Comparison of ENCODE assay signal across 20 mouse cellular contexts in the genomic region with DNA sequence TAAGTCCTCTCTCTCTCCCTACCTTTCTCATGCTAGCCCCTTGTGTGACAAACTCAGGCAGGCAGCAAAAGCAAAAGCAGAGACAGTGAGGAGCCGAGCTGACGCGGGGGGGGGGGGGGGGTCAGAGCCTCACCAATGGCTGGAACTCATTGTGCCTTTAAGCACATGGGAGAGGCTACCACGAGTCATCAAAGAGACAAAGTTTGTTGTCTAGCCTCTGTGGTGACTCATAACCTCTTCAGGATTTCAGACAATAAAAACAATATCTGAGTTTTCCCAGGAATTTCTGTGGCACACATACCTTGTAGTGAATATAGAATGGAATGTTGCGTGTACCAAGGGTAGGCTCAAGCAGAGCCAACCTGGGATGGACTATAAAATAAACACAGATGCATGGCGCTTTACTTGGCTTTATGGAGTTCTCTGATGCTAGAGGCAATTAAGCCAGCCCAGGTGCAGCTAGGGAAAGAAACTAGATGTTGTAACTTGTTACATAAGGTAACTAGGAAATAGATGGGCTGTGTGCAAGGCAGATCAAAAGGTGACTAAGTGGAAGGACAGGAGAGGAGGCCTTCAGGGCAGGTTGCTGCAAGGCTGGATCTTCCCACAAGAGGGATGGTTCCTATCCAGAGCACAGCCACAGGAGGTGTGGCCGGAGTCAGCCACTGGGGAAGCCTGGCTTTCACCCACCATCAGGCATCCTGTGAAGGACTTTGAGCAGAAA. TPM values are rescaled to one million over a fixed set of nuclear protein-coding genes. Genes with fewer than 3 reads are reported as not detected.
DNase-seq lines count a peak whose midpoint lies in the region; ATAC-seq and TF ChIP-seq lines count a peak whose summit lies in the region.
"Had no signal": no experiment of that assay in that cellular context is flagged by ENCODE, and none has a peak within 500 bp of the region (broad histone marks: within the 10 kb centered on the region; RNA-seq: fewer than 3 reads in every experiment).

No protein-coding gene starts in this region.

- H3K9ac ChIP-seq in liver, embryonic 12.5 days = peak overlapping the region; percentile 51
- H3K9ac ChIP-seq: forebrain, embryonic 15.5 days; hindbrain, embryonic 13.5 days; lung, embryonic 14.5 days; neural tube, embryonic 13.5 days had no signal

- no peaks in the 10 kb centered on the region for H3K27me3 ChIP-seq in Patski
- no peaks in the 10 kb centered on the region; the same call in none of the 2 replicates for H3K27me3 ChIP-seq in liver, embryonic 12.5 days (replicated peaks)
- H3K27me3 ChIP-seq: forebrain, embryonic 15.5 days; neural tube, embryonic 13.5 days had no signal

- in situ Hi-C loops in Patski (cut with MboI; ENCODE audit: low pct_unique_long_range_greater_than_20kb) = no loop called here

- TF ChIP-seq CTCF in Patski (IDR thresholded peaks at IDR 0.05) = no peak
- no peak for TF ChIP-seq CTCF in left cerebral cortex, adult 2 months (IDR thresholded peaks at IDR 0.05)

- intact Hi-C loops in heart, postnatal 10 days (cut with DNase I) = no loop called here
- intact Hi-C loops in left cerebral cortex, adult 2 months (cut with DNase I) = no loop called here
- intact Hi-C loops in heart, postnatal 36 days (cut with DNase I) = no loop called here

- peaks cover 97% of the 10 kb centered on the region for H3K4me1 ChIP-seq in liver, embryonic 12.5 days
- H3K4me1 ChIP-seq: forebrain, embryonic 15.5 days had no signal

- peak; percentile 26 for ATAC-seq in Patski
- no peak for ATAC-seq in liver, embryonic 12.5 days
- ATAC-seq: CD4-positive, CD25-positive, alpha-beta regulatory T cell, adult 4 months; forebrain, embryonic 15.5 days; midbrain, embryonic 16.5 days had no signal

- POLR2A ChIA-PET in Patski (lab: Charles Lee) = interaction anchor here (0.6 to 0.7 kb wide), 2 partner anchors 39 to 59 kb away, joined by 5 read pairs; no protein-coding TSS in a partner anchor

- no peaks in the 10 kb centered on the region for H3K9me3 ChIP-seq in liver, embryonic 12.5 days (replicated peaks)
- H3K9me3 ChIP-seq: forebrain, embryonic 15.5 days; hindbrain, embryonic 13.5 days; neural tube, embryonic 13.5 days had no signal

- CTCF ChIA-PET in Patski (lab: Charles Lee) = no interaction called here

- peak overlapping the region; percentile 97 for H3K27ac ChIP-seq in liver, embryonic 12.5 days
- H3K27ac ChIP-seq in left cerebral cortex, adult 2 months = no peak overlapping the region
- H3K27ac ChIP-seq: forebrain, embryonic 15.5 days; hindbrain, embryonic 13.5 days; neural tube, embryonic 13.5 days had no signal

- peak overlapping the region; percentile 64 for H3K4me2 ChIP-seq in liver, embryonic 12.5 days
- H3K4me2 ChIP-seq: forebrain, embryonic 15.5 days; hindbrain, embryonic 13.5 days; lung, embryonic 14.5 days; neural tube, embryonic 13.5 days had no signal

- WGBS in liver, embryonic 12.5 days (ENCODE audit: insufficient replicate concordance) = 74% methylated on average over 6 of the region's 7 CpGs

- H3K36me3 ChIP-seq in liver, embryonic 12.5 days = peaks cover 65% of the 10 kb centered on the region
- H3K36me3 ChIP-seq: forebrain, embryonic 15.5 days had no signal

- no peak overlapping the region for H3K4me3 ChIP-seq in liver, embryonic 12.5 days
- H3K4me3 ChIP-seq in left cerebral cortex, adult 2 months = no peak overlapping the region
- H3K4me3 ChIP-seq: forebrain, embryonic 15.5 days; hindbrain, embryonic 13.5 days; neural tube, embryonic 13.5 days had no signal

- DNase-seq in 3134 (ENCODE audit: extremely low read depth, insufficient read length, low spot score) (peak; percentile 41), Patski (ENCODE audit: low read depth, low spot score) (no peak)
- peak; percentile 40 for DNase-seq in gonadal fat pad, adult 2 months (ENCODE audit: low read depth)
- DNase-seq in heart, postnatal 10 days = no peak
- DNase-seq in left cerebral cortex, adult 2 months (ENCODE audit: extremely low spot score in 1 of 2, low spot score in 2 of 2) = no peak
- DNase-seq in right cerebral cortex, postnatal 14 days = no peak
- no peak for DNase-seq in heart, postnatal 36 days
- DNase-seq: cerebellum, adult 18-20 months; gastrocnemius, postnatal 36 days; kidney, adult 18-20 months; kidney, postnatal 4 days; lung, embryonic 14.5 days; retina, postnatal 1 day; thymus, adult 18-20 months had no signal

RNA-seq across cellular contexts. Expression of a gene that starts 12.9 kb away (rescaled TPM):
- 21.6 TPM for polyA plus RNA-seq in Patski (2021)
- 34.0 and 36.1 TPM in 2 replicates for polyA plus RNA-seq in gonadal fat pad, adult 2 months (2012; rRNA removed)
- 7.0 and 7.6 TPM in 2 replicates for polyA plus RNA-seq in liver, embryonic 12.5 days (2016; fragmentation: Nextera tagmentation; extraction: Ambion mirVana)
- 10 to 100 TPM; 13.6 to 15.9 TPM for total RNA-seq in heart, postnatal 10 days (2021)
- total RNA-seq in left cerebral cortex, adult 2 months (2021) = 10 to 100 TPM; 16.2 to 16.6 TPM
- 10 to 100 TPM; 19.1 to 25.7 TPM for total RNA-seq in heart, postnatal 36 days (2021)

Comparison
In these comparisons a context has a peak if more than half of its experiments do, and no peak if none do; other contexts are left out.
1. DNase-seq: peak in 3134 (single experiment) and gonadal fat pad, adult 2 months (single experiment); none in Patski (single experiment), heart, postnatal 10 days (0 of 2), left cerebral cortex, adult 2 months (0 of 2), right cerebral cortex, postnatal 14 days (single experiment) and heart, postnatal 36 days (0 of 2).